Mouse (Mus musculus) brain, embryonic 14.5 days (tissue): ENCODE data around the gene Trim56. TPM values are rescaled to one million over a fixed set of nuclear protein-coding genes. Genes with fewer than 3 reads are reported as not detected.
A peak's percentile ranks its signal among the peaks of the same experiment; 100 is the strongest.
"Not testable (repeated sequence)": the region's sequence is repeated elsewhere in the genome, so short reads cannot be mapped to it uniquely, and the experiment has no call there.

Experiments used
- DNase-seq: peaks from one replicate; pipeline ENCODE4 v3.0.0-alpha.2; 2011; ENCODE audit warnings: low read depth
- CTCF ChIP-seq: fragments of 200-500 bp; IDR thresholded peaks from 2 replicates; pipeline ENCODE4 v1.5.1; 2012; ENCODE audit warnings: inconsistent platforms, mild to moderate bottlenecking, moderate library complexity, borderline replicate concordance; ENCODE audit not compliant: insufficient read depth, insufficient read length; ENCODE audit errors: extremely low read depth
- POLR2A ChIP-seq: fragments of 200-500 bp; IDR thresholded peaks from 2 replicates; pipeline ENCODE4 v1.6.1; 2012; ENCODE audit warnings: mild to moderate bottlenecking, inconsistent platforms, borderline replicate concordance; ENCODE audit not compliant: poor library complexity, insufficient read depth, insufficient read length, severe bottlenecking; ENCODE audit errors: extremely low read depth
- polyA plus RNA-seq: library from polyadenylated mRNA; depleted of rRNA; stranded (reverse); fragments of >200 nt; gene quantifications from 2 replicates; pipeline ENCODE4 v1.2.3, GENCODE M21; 2012

Gene Trim56
- polyA plus RNA-seq, 1 experiment, result 2.2 TPM

GRCm38 (mm10) chr5:137123516-137123915, 7.5 kb upstream of the Trim56 start:
- no peak for DNase-seq
- no peak for TF ChIP-seq CTCF
- no peak for TF ChIP-seq POLR2A

- no peak for TF ChIP-seq POLR2A
- TF ChIP-seq CTCF, result peak; percentile 79; the same call in 1 of the 2 replicates
- peak; percentile 93 for DNase-seq
These were observed 6.7 kb upstream of the Trim56 start for GRCm38 (mm10) chr5:137122686-137123193.

GRCm38 (mm10) chr5:137121280-137121679, 5.3 kb upstream of the Trim56 start:
- DNase-seq, result no peak
- TF ChIP-seq POLR2A (no peak), CTCF (no peak)

- DNase-seq, result no peak
- TF ChIP-seq CTCF (no peak), POLR2A (no peak)
These were observed 2.9 kb upstream of the Trim56 start for GRCm38 (mm10) chr5:137118878-137119277.

- DNase-seq, result not testable (repeated sequence)
These were observed 2.0 kb upstream of the Trim56 start for GRCm38 (mm10) chr5:137117994-137118393.

- TF ChIP-seq POLR2A (no peak), CTCF (no peak)
- no peak for DNase-seq
These were observed 978 bp upstream of the Trim56 start for GRCm38 (mm10) chr5:137116987-137117386.

GRCm38 (mm10) chr5:137114891-137115561, 983 bp downstream of the Trim56 start:
- no peak for DNase-seq
- TF ChIP-seq POLR2A (no peak), CTCF (no peak)

- no peak for TF ChIP-seq POLR2A
- TF ChIP-seq CTCF, result no peak
- DNase-seq, result no peak
These were observed 4.2 kb downstream of the Trim56 start for GRCm38 (mm10) chr5:137111542-137112408.

- no peak for DNase-seq
- TF ChIP-seq CTCF, result no peak
- no peak for TF ChIP-seq POLR2A
These were observed 5.1 kb downstream of the Trim56 start for GRCm38 (mm10) chr5:137110863-137111262.

- TF ChIP-seq POLR2A, result no peak
- TF ChIP-seq CTCF, result no peak
- DNase-seq, result no peak
These were observed 5.9 kb downstream of the Trim56 start for GRCm38 (mm10) chr5:137109941-137110593.

GRCm38 (mm10) chr5:137108111-137108510, 7.9 kb downstream of the Trim56 start:
- TF ChIP-seq POLR2A (no peak), CTCF (no peak)
- DNase-seq, result no peak
